In the genomic region with DNA sequence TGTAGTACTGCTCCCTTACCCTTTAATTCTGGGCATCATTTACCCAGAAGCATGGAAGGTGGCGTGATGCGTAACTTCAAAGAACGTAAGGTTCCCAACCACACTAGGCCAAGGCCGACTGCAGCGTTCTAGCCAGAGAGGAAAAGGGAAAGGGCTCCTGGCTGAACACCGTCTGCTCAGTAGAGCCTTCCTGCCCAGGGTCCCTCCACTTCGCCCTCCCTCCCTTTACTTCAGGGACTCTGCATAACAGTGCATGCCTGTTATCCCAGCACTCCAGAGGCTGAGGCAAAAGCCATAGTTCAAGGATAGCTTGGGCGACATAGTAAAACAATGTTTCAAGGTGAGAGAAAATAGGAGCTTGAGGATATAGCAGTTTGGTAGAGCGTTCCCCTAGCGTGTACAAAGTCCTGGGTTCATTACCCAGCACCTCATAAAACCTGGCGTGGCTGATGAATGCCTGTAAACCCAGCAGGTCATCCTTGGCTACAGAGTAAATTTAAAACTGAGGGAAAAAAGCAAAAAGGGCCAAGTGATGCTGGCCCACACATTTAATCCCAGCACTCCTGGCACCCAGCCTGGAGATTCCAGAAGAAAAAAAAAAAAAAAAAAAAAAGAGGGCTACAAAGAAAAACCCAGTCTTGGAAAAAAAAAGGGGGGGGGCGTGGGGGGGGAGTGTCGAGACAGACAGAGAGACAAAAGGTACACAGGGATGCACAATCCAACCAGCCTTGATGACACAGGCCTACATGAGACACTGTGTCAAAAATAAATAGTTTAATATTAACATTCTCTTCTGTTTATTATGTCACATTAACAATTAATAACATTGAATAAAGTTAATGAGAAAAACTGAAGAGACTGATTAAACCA, we compare ENCODE assay signal across 11 mouse cellular contexts. TPM values are rescaled to one million over a fixed set of nuclear protein-coding genes. Genes with fewer than 3 reads are reported as not detected.
A peak's percentile ranks its signal among the peaks of the same experiment; 100 is the strongest.
DNase-seq lines count a peak whose midpoint lies in the region; ATAC-seq lines count a peak whose summit lies in the region.
"Had no signal": no experiment of that assay in that cellular context is flagged by ENCODE, and none has a peak within 500 bp of the region (broad histone marks: within the 10 kb centered on the region; RNA-seq: fewer than 3 reads in every experiment).

No protein-coding gene starts in this region.

- no peaks in the 10 kb centered on the region for H3K9me3 ChIP-seq in neural tube, embryonic 13.5 days
- H3K9me3 ChIP-seq: G1E had no signal

- H3K4me3 ChIP-seq in neural tube, embryonic 13.5 days: no peak overlapping the region

- no peak for DNase-seq in neural tube, embryonic 10.5 days (ENCODE audit: extremely low spot score, low spot score)
- DNase-seq in hindlimb bud, embryonic 11.5 days (ENCODE audit: extremely low spot score, low read depth, low spot score): peak; percentile 54
- DNase-seq in kidney, postnatal 14 days: peak; percentile 30
- DNase-seq in frontal cortex, postnatal 14 days (ENCODE audit: low spot score in 2 of 2): no peak
- DNase-seq in gastrocnemius, postnatal 25 days: no peak
- DNase-seq in thymus, postnatal 25 days: no peak
- DNase-seq: gastrocnemius, postnatal 10 days had no signal

- H3K4me2 ChIP-seq in neural tube, embryonic 13.5 days: no peak overlapping the region

- no peak overlapping the region for H3K9ac ChIP-seq in neural tube, embryonic 13.5 days
- H3K9ac ChIP-seq: liver, embryonic 14.5 days had no signal

- ATAC-seq in neural tube, embryonic 13.5 days (ENCODE audit: low read depth): no peak

- peaks cover 9% of the 10 kb centered on the region for H3K4me1 ChIP-seq in neural tube, embryonic 13.5 days (replicated peaks)

- WGBS in neural tube, embryonic 13.5 days: 36% methylated on average over 13 of the region's 13 CpGs

- H3K36me3 ChIP-seq in neural tube, embryonic 13.5 days: no peaks in the 10 kb centered on the region

- H3K27ac ChIP-seq in neural tube, embryonic 13.5 days (replicated peaks): 0 out of 2 replicates have a peak overlapping the region, but pooled peaks have one; percentile 13
- H3K27ac ChIP-seq: liver, embryonic 14.5 days; stomach, postnatal 0 days had no signal

- H3K27me3 ChIP-seq in neural tube, embryonic 13.5 days: no peaks in the 10 kb centered on the region

RNA-seq across cellular contexts. Expression of gene Wdr89, which starts 5.5 kb away (rescaled TPM):
- polyA plus RNA-seq in neural tube, embryonic 13.5 days (2015; fragmentation: Nextera tagmentation; extraction: Ambion mirVana): 5.4 and 7.0 TPM in 2 replicates
- total RNA-seq in gastrocnemius, postnatal 25 days (2021): 1 to 10 TPM; 1.6 to 1.7 TPM

Comparison
In these comparisons a context has a peak if more than half of its experiments do, and no peak if none do; other contexts are left out.
1. DNase-seq: peak in hindlimb bud, embryonic 11.5 days (single experiment) and kidney, postnatal 14 days (single experiment); none in neural tube, embryonic 10.5 days (single experiment), frontal cortex, postnatal 14 days (0 of 2), gastrocnemius, postnatal 25 days (single experiment) and thymus, postnatal 25 days (single experiment).